Mouse (Mus musculus): ENCODE data around the gene Ankrd12. TPM values are rescaled to one million over a fixed set of nuclear protein-coding genes. Genes with fewer than 3 reads are reported as not detected.
A peak's percentile ranks its signal among the peaks of the same experiment; 100 is the strongest.

Gene Ankrd12
- total RNA-seq (2012; rRNA removed) (9.6 and 10.0 TPM in 2 replicates), polyA plus RNA-seq (2012; ENCODE audit: insufficient read depth in 1 of 2, insufficient read length in 2 of 2, low read depth in 1 of 2, low replicate concordance in 2 of 2, missing spikeins in 1 of 2) (10 to 100 TPM in 1 of 2 experiments, not detected in 1; 13.3 TPM)

- peaks cover 35% of the 10 kb centered on the region for H3K79me2 ChIP-seq (ENCODE audit: control insufficient read depth, insufficient read depth, low read length, poor library complexity)
- DNase-seq (ENCODE audit: low read depth, low spot score), result peak; percentile 96
- H3K36me3 ChIP-seq (ENCODE audit: control insufficient read depth in 1 of 2, insufficient read depth in 2 of 2, low read length in 2 of 2), result peaks cover 18 to 47% of the 10 kb centered on the region in 2 experiments
- peak within 1 kb of the TSS; percentile 86 for H3K9ac ChIP-seq (ENCODE audit: control insufficient read depth, low read depth, low read length, poor library complexity, severe bottlenecking)
- H3K27ac ChIP-seq (ENCODE audit: control insufficient read depth, low read depth, low read length), result peak within 1 kb of the TSS; percentile 75
- H3K4me3 ChIP-seq (ENCODE audit: control insufficient read depth in 1 of 2, insufficient read depth in 1 of 2, low read depth in 2 of 2, low read length in 2 of 2), result peak within 1 kb of the TSS; percentile 95 to 98
- H3K27me3 ChIP-seq (ENCODE audit: control insufficient read depth in 1 of 2, insufficient read depth in 2 of 2, low read length in 2 of 2), result no peaks in the 10 kb centered on the region
- no peaks in the 10 kb centered on the region for H3K9me3 ChIP-seq (replicated peaks; ENCODE audit: insufficient read depth, low read length)
- H3K4me1 ChIP-seq (ENCODE audit: control insufficient read depth in 1 of 2, insufficient read depth in 2 of 2, low read length in 2 of 2), result peaks cover 9 to 19% of the 10 kb centered on the region in 2 experiments
- TF ChIP-seq NELFE (IDR thresholded peaks at IDR 0.05; ENCODE audit: low read depth, low read length) (peak; percentile 72), POLR2AphosphoS2 (IDR thresholded peaks at IDR 0.05; ENCODE audit: low read length) (peak; percentile 53; the same call in 1 of the 2 replicates), POLR2A (IDR thresholded peaks at IDR 0.05; ENCODE audit: control insufficient read depth in 1 of 2, insufficient read depth in 1 of 2, low read depth in 1 of 2, low read length in 2 of 2, poor library complexity in 1 of 2) (peak; percentile 72 to 91), E2F4 (IDR thresholded peaks at IDR 0.05; ENCODE audit: borderline replicate concordance, low read depth, low read length) (no peak), USF2 (IDR thresholded peaks at IDR 0.05; ENCODE audit: borderline replicate concordance in 1 of 2, insufficient read depth in 1 of 2, low read depth in 1 of 2, low read length in 2 of 2) (peak; percentile 92 to 99), RAD21 (IDR thresholded peaks at IDR 0.05; ENCODE audit: low read depth, low read length) (no peak), ETS1 (IDR thresholded peaks at IDR 0.05; ENCODE audit: low read depth, low read length) (peak; percentile 59; the same call in 1 of the 2 replicates), ZNF384 (IDR thresholded peaks at IDR 0.05; ENCODE audit: low read depth, low read length) (no peak), TCF12 (IDR thresholded peaks at IDR 0.05; ENCODE audit: low read depth, low read length) (peak; percentile 58), POLR2AphosphoS5 (IDR thresholded peaks at IDR 0.05; ENCODE audit: borderline replicate concordance, low read depth, low read length) (no peak), HCFC1 (IDR thresholded peaks at IDR 0.05; ENCODE audit: low read depth, low read length) (peak; percentile 74), BHLHE40 (IDR thresholded peaks at IDR 0.05; ENCODE audit: borderline replicate concordance, low read depth, low read length) (peak; percentile 98), CHD2 (IDR thresholded peaks at IDR 0.05; ENCODE audit: low read length) (no peak), ZMIZ1 (IDR thresholded peaks at IDR 0.05; ENCODE audit: low read depth, low read length) (peak; percentile 70; the same call in 1 of the 2 replicates), JUND (IDR thresholded peaks at IDR 0.05; ENCODE audit: low read depth, low read length) (no peak), MXI1 (IDR thresholded peaks at IDR 0.05; ENCODE audit: low read depth, low read length) (peak; percentile 88; the same call in 1 of the 2 replicates), SIN3A (IDR thresholded peaks at IDR 0.05; ENCODE audit: low read length) (peak; percentile 68), MAZ (IDR thresholded peaks at IDR 0.05; ENCODE audit: low read depth, low read length) (peak; percentile 85; the same call in 1 of the 2 replicates), USF1 (IDR thresholded peaks at IDR 0.05; ENCODE audit: low read depth, low read length) (peak; percentile 98), MYB (IDR thresholded peaks at IDR 0.05; ENCODE audit: low read depth, low read length) (0 out of 2 replicates have a peak, but pooled peaks have one; percentile 23), MAX (IDR thresholded peaks at IDR 0.05; ENCODE audit: low read length) (peak; percentile 99)
Measured at GRCm38 (mm10) chr17:66076934-66077333, at the start of gene Ankrd12. Gene Ankrd12 (minus strand): TSS chr17:66077089.
